Mouse (Mus musculus): ENCODE data around the gene P2rx1. TPM values are rescaled to one million over a fixed set of nuclear protein-coding genes. Genes with fewer than 3 reads are reported as not detected.
A peak's percentile ranks its signal among the peaks of the same experiment; 100 is the strongest.

The P2rx1 gene
- polyA plus RNA-seq, 1 experiment from 2014 or later: 33.7 TPM

- Histone ChIP-seq H3K4me1 (peaks cover 25% of the 10 kb centered on the region), H3K4me3 (replicated peaks) (no peak overlapping the region), H3K36me3 (no peaks in the 10 kb centered on the region), H3K27ac (no peak overlapping the region), H3K27me3 (replicated peaks) (no peaks in the 10 kb centered on the region), H3K9me3 (no peaks in the 10 kb centered on the region), H3K9ac (no peak overlapping the region), H3K4me2 (no peak overlapping the region)
- 75% methylated on average over 5 of the region's 5 CpGs for WGBS
- no peak for ATAC-seq (ENCODE audit: insufficient read depth, low FRiP score, low read depth)
These were observed 15.1 kb downstream of the P2rx1 start for GRCm38 (mm10) chr11:73013981-73014380.

- Histone ChIP-seq H3K4me3 (replicated peaks) (no peak overlapping the region), H3K9ac (no peak overlapping the region), H3K4me2 (no peak overlapping the region), H3K36me3 (no peaks in the 10 kb centered on the region), H3K9me3 (no peaks in the 10 kb centered on the region), H3K27ac (peak overlapping the region; percentile 44; the same call in 1 of the 2 replicates), H3K4me1 (peaks cover 34% of the 10 kb centered on the region), H3K27me3 (replicated peaks) (0 out of 2 replicates have a peak, but pooled peaks cover 6% of the 10 kb centered on the region)
- no peak for ATAC-seq (ENCODE audit: insufficient read depth, low FRiP score, low read depth)
- WGBS: 77% methylated on average over 4 of the region's 4 CpGs
These were observed 16.0 kb downstream of the P2rx1 start for GRCm38 (mm10) chr11:73014831-73015344.

GRCm38 (mm10) chr11:73015391-73016102, 16.6 kb downstream of the P2rx1 start:
- 57% methylated on average over 5 of the region's 5 CpGs for WGBS
- Histone ChIP-seq H3K4me1 (peaks cover 37% of the 10 kb centered on the region), H3K9ac (no peak overlapping the region), H3K4me3 (replicated peaks) (no peak overlapping the region), H3K36me3 (no peaks in the 10 kb centered on the region), H3K9me3 (no peaks in the 10 kb centered on the region), H3K27ac (peak overlapping the region; percentile 44; the same call in 1 of the 2 replicates), H3K4me2 (no peak overlapping the region), H3K27me3 (replicated peaks) (peaks cover 11% of the 10 kb centered on the region; the same call in 1 of the 2 replicates)
- no peak for ATAC-seq (ENCODE audit: insufficient read depth, low FRiP score, low read depth)

- Histone ChIP-seq H3K27ac (peak overlapping the region; percentile 6; the same call in 1 of the 2 replicates), H3K27me3 (replicated peaks) (peaks cover 11% of the 10 kb centered on the region; the same call in 1 of the 2 replicates), H3K4me2 (no peak overlapping the region), H3K4me3 (replicated peaks) (no peak overlapping the region), H3K36me3 (no peaks in the 10 kb centered on the region), H3K9me3 (no peaks in the 10 kb centered on the region), H3K9ac (no peak overlapping the region), H3K4me1 (peaks cover 37% of the 10 kb centered on the region)
- ATAC-seq (ENCODE audit: insufficient read depth, low FRiP score, low read depth): no peak
- 69% methylated on average over 6 of the region's 6 CpGs for WGBS
These were observed 17.2 kb downstream of the P2rx1 start for GRCm38 (mm10) chr11:73016103-73016420.

- WGBS: under 1% methylated on average over 54 of the region's 57 CpGs
- peak; percentile 92 for ATAC-seq (ENCODE audit: insufficient read depth, low FRiP score, low read depth)
These were observed 19.7 kb downstream of the P2rx1 start, which contains the start of gene Camkk1 for GRCm38 (mm10) chr11:73018471-73019146. Camkk1 (plus strand) TSS chr11:73019008.

GRCm38 (mm10) chr11:73019147-73019795, 20.4 kb downstream of the P2rx1 start:
- peak overlapping the region; percentile 98 for H3K4me2 ChIP-seq
- no peaks in the 10 kb centered on the region for H3K9me3 ChIP-seq
- ATAC-seq (ENCODE audit: insufficient read depth, low FRiP score, low read depth): peak; percentile 15; the same call in 1 of the 2 replicates
- H3K4me1 ChIP-seq: peaks cover 46% of the 10 kb centered on the region
- H3K36me3 ChIP-seq: no peaks in the 10 kb centered on the region
- H3K9ac ChIP-seq: peak overlapping the region; percentile 37; the same call in 1 of the 2 replicates
- no peak overlapping the region for H3K27ac ChIP-seq
- 1% methylated on average over 46 of the region's 46 CpGs for WGBS
- H3K4me3 ChIP-seq (replicated peaks): peak overlapping the region; percentile 59
- H3K27me3 ChIP-seq (replicated peaks): peaks cover 15% of the 10 kb centered on the region; the same call in 1 of the 2 replicates

More at GRCm38 (mm10) chr11:73018471-73019146, 19.7 kb downstream of the P2rx1 start, which contains the start of gene Camkk1:
- peaks cover 44% of the 10 kb centered on the region for H3K4me1 ChIP-seq
- H3K9me3 ChIP-seq: no peaks in the 10 kb centered on the region
- peak within 1 kb of the TSS; percentile 59 for H3K4me3 ChIP-seq (replicated peaks)
- H3K27me3 ChIP-seq (replicated peaks): peaks cover 15% of the 10 kb centered on the region; the same call in 1 of the 2 replicates
- peak within 1 kb of the TSS; percentile 37; the same call in 1 of the 2 replicates for H3K9ac ChIP-seq
- peak within 1 kb of the TSS; percentile 98 for H3K4me2 ChIP-seq
- no peak within 1 kb of the TSS for H3K27ac ChIP-seq
- no peaks in the 10 kb centered on the region for H3K36me3 ChIP-seq

- ATAC-seq (ENCODE audit: insufficient read depth, low FRiP score, low read depth): no peak
- no peak overlapping the region for H3K27ac ChIP-seq
- peaks cover 37% of the 10 kb centered on the region for H3K4me1 ChIP-seq
- peaks cover 15% of the 10 kb centered on the region; the same call in 1 of the 2 replicates for H3K27me3 ChIP-seq (replicated peaks)
- no peaks in the 10 kb centered on the region for H3K36me3 ChIP-seq
- H3K4me3 ChIP-seq (replicated peaks): no peak overlapping the region
- WGBS: 62% methylated on average over 7 of the region's 7 CpGs
- no peaks in the 10 kb centered on the region for H3K9me3 ChIP-seq
- H3K9ac ChIP-seq: no peak overlapping the region
- no peak overlapping the region for H3K4me2 ChIP-seq
These were observed 22.3 kb downstream of the P2rx1 start for GRCm38 (mm10) chr11:73020953-73021800.

- no peak for ATAC-seq (ENCODE audit: insufficient read depth, low FRiP score, low read depth)
- 48% methylated on average over 9 of the region's 9 CpGs for WGBS
- no peak overlapping the region for H3K9ac ChIP-seq
- H3K27ac ChIP-seq: peak overlapping the region; percentile 51; the same call in 1 of the 2 replicates
- peaks cover 39% of the 10 kb centered on the region; the same call in 1 of the 2 replicates for H3K4me1 ChIP-seq
- no peak overlapping the region for H3K4me3 ChIP-seq (replicated peaks)
- peaks cover 3% of the 10 kb centered on the region; the same call in 1 of the 2 replicates for H3K36me3 ChIP-seq
- H3K27me3 ChIP-seq (replicated peaks): peaks cover 15% of the 10 kb centered on the region; the same call in 1 of the 2 replicates
- H3K4me2 ChIP-seq: no peak overlapping the region
- no peaks in the 10 kb centered on the region for H3K9me3 ChIP-seq
These were observed 24.2 kb downstream of the P2rx1 start for GRCm38 (mm10) chr11:73023099-73023498.

GRCm38 (mm10) chr11:73023827-73024226, 24.9 kb downstream of the P2rx1 start:
- Histone ChIP-seq H3K4me3 (replicated peaks) (no peak overlapping the region), H3K9ac (no peak overlapping the region), H3K4me2 (no peak overlapping the region), H3K4me1 (peaks cover 34% of the 10 kb centered on the region; the same call in 1 of the 2 replicates), H3K27me3 (replicated peaks) (peaks cover 15% of the 10 kb centered on the region; the same call in 1 of the 2 replicates), H3K27ac (no peak overlapping the region), H3K36me3 (peaks cover 6% of the 10 kb centered on the region; the same call in 1 of the 2 replicates), H3K9me3 (no peaks in the 10 kb centered on the region)
- ATAC-seq (ENCODE audit: insufficient read depth, low FRiP score, low read depth): no peak
- 52% methylated on average over 4 of the region's 4 CpGs for WGBS

- 52% methylated on average over 7 of the region's 7 CpGs for WGBS
- Histone ChIP-seq H3K4me1 (peaks cover 30% of the 10 kb centered on the region; the same call in 1 of the 2 replicates), H3K27ac (peak overlapping the region; percentile 23; the same call in 1 of the 2 replicates), H3K36me3 (peaks cover 6% of the 10 kb centered on the region; the same call in 1 of the 2 replicates), H3K4me3 (replicated peaks) (no peak overlapping the region), H3K4me2 (no peak overlapping the region), H3K9ac (no peak overlapping the region), H3K9me3 (no peaks in the 10 kb centered on the region), H3K27me3 (replicated peaks) (peaks cover 15% of the 10 kb centered on the region; the same call in 1 of the 2 replicates)
- ATAC-seq (ENCODE audit: insufficient read depth, low FRiP score, low read depth): 0 out of 2 replicates have a peak, but pooled peaks have one; percentile 13
These were observed 25.5 kb downstream of the P2rx1 start for GRCm38 (mm10) chr11:73024236-73024904.
